Mouse (Mus musculus) 3T3-L1 (cell line): ENCODE measurements around the gene Phf10.
"Not testable (repeated sequence)": the region's sequence is repeated elsewhere in the genome, so short reads cannot be mapped to it uniquely, and the experiment has no call there.

Experiments used
- DNase-seq: peaks from one replicate; pipeline ENCODE4 v3.0.0-alpha.2; 2015; ENCODE audit warnings: low read depth, low spot score

Phf10 gene

DNA sequence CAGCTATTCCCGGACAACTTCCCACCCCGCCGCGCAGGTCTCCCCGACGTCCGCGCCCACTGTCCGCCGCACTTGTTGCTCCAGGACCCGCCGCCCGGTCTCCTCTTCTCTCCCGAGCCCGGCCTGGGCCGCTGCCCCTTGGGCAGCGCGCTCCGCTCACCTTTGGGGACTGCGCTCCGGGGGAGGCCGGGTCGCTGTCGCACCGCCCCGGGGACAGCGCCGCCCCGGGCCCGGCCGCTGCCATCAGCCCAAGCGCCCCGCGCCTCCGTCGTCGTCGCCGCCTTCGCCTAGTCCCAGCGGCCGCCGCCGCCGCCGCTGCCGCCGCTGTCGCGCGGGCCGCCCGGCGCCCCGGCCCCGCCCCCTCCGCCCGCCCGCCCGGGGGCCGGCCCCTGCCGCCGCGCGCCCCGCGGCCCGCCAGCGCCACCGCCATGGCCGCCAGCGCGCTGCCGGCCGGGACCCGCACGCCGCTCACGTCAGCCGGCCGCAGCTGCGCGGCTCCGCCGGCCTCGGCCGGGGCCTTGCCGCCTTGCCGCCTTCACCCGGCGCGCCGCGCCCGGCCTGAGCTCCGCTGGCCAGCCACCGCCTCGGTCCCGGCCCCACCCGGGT lies at the start of gene Phf10:
Gene Phf10, minus strand, starts transcription at position 323 of the 606 bp plus-strand sequence.
- DNase-seq = not testable (repeated sequence)

DNA sequence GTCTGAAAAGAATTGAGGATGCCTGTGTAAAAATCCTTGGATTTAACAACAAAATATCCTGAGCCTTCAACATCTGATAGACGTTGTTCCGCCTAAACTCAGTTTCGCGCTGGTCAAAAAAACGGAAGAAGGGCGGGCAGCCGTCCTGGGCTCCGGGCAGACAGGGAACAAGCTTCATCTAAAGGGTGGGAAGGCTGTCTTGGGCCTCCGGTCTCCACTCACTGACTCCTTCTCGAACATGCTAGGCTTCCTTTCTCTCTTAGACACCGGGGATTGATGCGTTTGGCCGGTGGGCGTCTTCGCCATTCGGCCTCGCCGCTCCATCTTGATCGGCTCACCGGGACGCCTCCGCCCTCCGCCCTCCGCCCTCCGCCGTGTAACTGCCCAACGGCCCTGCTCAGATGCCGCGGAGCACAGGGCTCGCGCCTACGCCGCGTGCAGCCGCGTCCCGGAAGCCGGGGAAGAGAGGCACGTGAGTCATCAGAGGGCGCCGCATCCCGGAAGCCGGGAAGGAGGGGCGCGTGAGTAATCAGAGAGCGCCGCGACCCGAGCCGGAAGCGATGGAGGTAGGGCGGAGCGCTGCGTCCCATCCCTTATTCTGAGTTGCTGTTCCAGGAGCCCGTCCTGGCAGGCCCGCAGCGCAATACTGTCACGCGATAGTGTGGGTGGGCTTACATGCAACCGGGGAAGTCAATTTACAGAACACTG lies 48.8 kb upstream of the Phf10 start, which contains the start of gene Gm3435:
Gene Gm3435, plus strand, starts transcription at position 471 of the 708 bp plus-strand sequence.
- not testable (repeated sequence) for DNase-seq

DNA sequence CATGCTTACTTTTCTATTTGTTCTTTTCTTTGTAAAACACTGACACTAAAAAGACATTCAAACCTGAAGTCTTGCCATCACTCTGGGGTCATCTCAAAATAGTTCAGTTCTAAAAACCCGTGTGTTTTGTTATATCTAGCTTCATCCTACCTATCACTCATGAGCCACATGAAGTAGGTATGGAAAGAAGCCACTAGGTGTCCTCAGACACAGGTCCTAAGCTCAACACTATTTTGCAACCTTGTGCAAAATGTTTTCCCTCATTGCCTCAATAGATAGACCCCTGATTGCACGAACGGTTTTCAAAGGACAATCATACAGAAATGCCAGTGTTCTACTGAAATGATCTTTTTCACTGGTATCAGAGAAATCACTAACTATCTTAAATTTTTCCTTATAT lies 48.0 kb upstream of the Phf10 start:
- not testable (repeated sequence) for DNase-seq

- not testable (repeated sequence) for DNase-seq
Observed at GRCm38 (mm10) chr17:15000047-15000446, 39.0 kb upstream of the Phf10 start.

DNA sequence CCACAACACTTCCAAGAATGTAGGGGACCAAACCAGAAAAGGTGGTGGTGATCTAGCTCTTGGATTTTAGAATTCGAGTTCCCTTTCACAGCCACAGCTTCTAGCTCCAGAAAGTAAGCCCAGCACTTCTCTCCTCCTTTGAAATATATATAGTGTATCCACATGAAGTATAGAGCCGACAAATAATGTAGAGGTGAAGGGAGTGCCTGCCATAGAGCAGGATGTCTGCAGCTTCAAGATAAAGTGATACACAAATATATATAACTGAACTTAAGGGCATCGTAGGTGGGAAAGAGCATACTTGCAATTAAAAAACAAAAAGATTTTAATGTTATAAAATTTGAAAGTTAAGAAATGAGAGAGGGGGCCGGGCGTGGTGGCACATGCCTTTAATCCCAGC lies 33.1 kb upstream of the Phf10 start:
- not testable (repeated sequence) for DNase-seq

DNA sequence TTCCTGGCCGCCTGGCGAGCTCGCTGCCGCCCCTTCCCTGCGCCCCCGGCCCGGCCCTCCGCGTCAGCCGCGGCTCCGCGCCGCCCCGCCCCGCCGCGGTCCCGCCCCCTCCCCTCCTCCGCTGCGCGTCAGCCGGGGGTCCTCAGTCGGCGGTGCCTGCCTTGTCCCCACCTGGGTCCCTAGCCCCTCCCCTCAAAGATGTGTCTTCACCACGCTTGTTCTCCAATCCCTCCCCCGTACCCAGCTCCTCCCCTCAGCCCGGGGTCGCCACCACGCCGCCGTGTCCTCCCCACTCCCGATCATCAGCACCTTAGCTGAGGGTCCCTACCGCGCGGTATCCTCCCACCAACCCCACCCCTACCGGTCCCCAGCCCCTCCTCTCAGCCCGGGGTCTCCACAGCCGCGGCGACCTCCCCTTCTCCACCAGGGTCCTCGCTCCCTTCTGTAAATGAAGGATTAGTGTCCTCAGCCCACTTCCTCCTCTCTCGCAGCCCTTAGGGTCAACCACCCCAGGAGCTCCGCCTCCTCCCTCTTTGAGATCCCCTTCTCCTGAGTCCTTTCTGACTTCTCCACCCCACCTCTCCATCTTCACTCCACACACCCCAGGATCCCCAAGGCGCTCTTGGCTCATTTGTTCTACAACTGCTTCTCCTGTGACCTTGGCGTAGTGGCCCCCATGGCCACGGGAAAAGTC lies 32.2 kb upstream of the Phf10 start:
- not testable (repeated sequence) for DNase-seq

- DNase-seq = not testable (repeated sequence)
Observed at GRCm38 (mm10) chr17:14992522-14993138, 31.6 kb upstream of the Phf10 start.

DNA sequence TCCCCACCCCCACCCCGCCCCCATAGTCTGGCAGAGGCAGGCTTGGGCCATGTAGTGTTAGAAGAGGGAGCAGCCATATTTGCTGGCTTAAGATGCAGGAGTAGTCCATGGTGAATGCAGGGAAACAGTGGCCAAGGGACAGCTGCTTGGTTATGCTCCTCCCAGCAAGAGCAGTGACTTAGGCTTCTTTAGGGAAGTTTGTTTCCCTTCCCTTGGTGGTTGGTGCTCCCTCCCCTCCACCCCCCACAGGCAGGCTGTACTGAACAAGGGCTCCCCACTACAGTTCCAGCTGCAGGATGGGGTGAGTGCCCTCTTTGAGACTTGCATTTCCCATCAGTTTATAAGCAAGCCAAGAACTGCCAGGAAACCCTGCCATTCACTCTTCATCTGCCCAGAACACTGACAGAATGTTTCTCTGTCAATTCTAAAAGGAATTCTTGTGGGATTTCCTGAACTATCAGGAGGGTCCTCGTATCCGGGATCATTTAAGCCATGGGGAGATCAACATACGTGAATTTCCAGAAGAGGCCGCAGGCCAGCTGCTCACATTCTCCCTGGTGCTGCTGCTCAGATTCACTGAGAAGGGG lies 29.1 kb upstream of the Phf10 start:
- not testable (repeated sequence) for DNase-seq

GRCm38 (mm10) chr17:14978362-14979038 lies 17.4 kb upstream of the Phf10 start, which contains the start of the genes 9030025P20Rik and Gm3417:
Gene 9030025P20Rik, plus strand, starts transcription at chr17:14978468.
Gene Gm3417, minus strand, starts transcription at chr17:14978790.
- DNase-seq = not testable (repeated sequence)

DNA sequence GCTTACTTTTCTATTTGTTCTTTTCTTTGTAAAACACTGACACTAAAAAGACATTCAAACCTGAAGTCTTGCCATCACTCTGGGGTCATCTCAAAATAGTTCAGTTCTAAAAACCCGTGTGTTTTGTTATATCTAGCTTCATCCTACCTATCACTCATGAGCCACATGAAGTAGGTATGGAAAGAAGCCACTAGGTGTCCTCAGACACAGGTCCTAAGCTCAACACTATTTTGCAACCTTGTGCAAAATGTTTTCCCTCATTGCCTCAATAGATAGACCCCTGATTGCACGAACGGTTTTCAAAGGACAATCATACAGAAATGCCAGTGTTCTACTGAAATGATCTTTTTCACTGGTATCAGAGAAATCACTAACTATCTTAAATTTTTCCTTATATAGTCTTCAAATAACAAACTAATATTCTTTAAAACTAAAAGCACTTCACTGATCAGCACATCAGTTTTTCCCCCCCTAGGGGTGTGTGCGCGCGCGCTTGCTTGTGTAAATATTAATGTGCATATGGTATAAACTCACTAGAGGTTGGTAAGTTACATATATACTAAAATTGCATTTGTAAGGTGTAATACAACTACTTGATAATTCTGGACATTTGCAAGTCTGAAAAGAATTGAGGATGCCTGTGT lies 16.8 kb upstream of the Phf10 start:
- not testable (repeated sequence) for DNase-seq

DNA sequence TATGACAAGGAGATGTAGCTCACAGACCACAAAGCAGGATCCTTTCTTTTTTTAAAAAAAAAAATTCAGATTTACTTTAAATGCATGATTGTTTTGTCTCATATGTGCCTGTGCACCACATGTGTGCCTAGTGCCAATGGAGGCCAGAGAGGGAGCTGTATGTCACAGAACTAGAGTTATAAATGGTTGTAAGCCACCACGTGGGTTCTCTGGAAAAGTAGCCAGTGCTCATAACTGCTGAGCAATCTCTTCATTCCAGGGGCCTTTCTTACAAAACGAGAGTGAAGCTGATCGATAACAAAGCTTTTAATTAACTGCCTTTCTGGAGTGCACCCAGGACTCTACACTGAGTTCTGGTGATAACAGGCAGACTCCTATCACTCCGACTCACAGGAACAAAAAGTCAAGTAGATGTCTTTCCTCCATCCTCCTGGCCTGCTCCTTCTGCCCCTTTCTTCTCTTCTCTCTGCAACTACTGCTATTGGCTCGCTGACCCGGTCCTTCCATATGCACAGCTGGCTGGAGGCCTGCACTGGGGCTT lies 7.4 kb upstream of the Phf10 start:
- not testable (repeated sequence) for DNase-seq

DNA sequence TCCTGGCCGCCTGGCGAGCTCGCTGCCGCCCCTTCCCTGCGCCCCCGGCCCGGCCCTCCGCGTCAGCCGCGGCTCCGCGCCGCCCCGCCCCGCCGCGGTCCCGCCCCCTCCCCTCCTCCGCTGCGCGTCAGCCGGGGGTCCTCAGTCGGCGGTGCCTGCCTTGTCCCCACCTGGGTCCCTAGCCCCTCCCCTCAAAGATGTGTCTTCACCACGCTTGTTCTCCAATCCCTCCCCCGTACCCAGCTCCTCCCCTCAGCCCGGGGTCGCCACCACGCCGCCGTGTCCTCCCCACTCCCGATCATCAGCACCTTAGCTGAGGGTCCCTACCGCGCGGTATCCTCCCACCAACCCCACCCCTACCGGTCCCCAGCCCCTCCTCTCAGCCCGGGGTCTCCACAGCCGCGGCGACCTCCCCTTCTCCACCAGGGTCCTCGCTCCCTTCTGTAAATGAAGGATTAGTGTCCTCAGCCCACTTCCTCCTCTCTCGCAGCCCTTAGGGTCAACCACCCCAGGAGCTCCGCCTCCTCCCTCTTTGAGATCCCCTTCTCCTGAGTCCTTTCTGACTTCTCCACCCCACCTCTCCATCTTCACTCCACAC lies 583 bp upstream of the Phf10 start:
- DNase-seq = not testable (repeated sequence)

GRCm38 (mm10) chr17:14960520-14960919 lies 553 bp downstream of the Phf10 start:
- DNase-seq = peak; percentile 37

- peak; percentile 77 for DNase-seq
Observed at GRCm38 (mm10) chr17:14959979-14960378, 1.1 kb downstream of the Phf10 start.

GRCm38 (mm10) chr17:14958686-14959327 lies 2.3 kb downstream of the Phf10 start:
- no peak for DNase-seq

GRCm38 (mm10) chr17:14953452-14953851 lies 7.6 kb downstream of the Phf10 start:
- no peak for DNase-seq

DNA sequence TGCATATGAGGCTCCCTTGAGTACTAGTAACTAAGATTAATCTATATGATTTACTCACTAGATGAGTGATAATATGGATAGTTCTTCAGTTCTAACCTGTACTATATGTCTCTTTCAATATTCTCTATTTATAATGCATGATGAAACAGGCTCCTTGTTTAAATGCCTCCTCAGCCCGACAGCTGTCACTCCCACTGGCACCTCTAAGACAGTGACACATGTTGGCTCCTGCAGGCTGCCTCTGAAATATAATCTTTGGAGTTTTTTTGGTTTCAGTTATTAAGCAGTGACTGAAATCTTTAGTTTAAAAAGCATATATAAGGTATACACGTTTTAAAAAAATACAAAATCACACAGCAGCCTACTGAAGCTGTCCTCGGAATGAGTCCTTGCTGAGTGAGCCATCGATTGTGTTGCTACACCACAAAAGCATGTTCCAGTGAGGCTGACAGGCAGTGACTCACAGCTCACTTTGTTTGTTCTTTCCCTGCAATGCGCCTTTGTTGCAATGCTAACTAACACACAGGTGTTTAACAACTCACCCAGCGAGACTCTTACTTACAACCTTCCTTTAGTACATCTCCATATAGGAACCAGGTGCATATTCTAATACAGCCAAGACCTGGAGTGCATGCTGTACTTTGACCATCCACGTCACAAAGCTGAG lies 11.8 kb downstream of the Phf10 start:
- no peak for DNase-seq

GRCm38 (mm10) chr17:14944551-14944950 lies 16.5 kb downstream of the Phf10 start:
- no peak for DNase-seq

DNA sequence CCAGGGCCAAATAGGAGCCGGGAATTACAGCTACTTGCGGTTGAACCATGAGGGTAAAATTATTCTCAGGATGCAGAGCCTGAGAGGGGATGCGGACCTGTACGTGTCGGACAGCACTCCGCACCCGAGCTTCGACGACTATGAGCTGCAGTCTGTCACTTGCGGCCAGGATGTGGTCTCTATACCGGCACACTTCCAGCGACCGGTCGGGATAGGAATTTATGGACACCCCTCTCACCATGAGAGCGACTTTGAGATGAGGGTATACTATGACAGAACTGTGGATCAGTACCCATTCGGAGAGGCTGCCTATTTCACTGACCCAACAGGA lies 17.4 kb downstream of the Phf10 start:
- peak; percentile 52 for DNase-seq
